Mouse (Mus musculus): ENCODE measurements at regions not wholly inside any gene's neighbourhood (a gene's known extent, or its start where the extent isn't known, plus 50 kb on each side); places are given as distances from the start of the nearest gene placed in this dataset.

DNA sequence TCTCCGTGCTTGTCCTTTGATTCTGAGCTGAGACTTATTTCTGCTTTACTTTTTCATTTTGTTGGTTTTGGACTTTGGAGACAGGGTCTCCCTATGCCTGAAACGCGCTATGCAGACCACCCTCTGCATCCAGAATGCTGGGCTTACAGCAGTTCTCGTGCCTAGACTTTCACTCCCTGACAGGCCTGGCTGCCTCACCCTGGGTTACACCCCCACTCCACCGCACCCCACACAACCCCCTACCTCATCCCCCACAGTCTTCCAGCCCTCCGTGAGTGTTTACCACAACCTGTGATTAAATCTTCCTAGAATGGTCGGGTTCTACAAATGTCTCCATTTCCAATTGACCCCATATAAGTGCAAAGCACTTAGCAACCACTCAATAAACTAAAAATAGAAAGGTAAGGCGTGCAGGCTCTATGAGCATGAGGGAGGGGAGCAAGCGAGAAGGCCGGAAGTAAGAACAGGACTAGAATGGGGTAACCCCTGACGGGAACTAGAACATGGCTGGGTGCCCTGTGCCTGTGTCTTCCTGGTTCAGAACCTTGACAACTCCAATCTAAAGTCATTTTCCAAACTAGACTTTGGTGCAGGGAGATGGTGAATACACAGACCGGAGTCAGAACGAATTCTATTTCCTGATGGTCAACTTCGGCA lies 131.2 kb upstream of the Lef1 start:
- no peak for DNase-seq (ENCODE audit: low spot score in 2 of 2)

DNA sequence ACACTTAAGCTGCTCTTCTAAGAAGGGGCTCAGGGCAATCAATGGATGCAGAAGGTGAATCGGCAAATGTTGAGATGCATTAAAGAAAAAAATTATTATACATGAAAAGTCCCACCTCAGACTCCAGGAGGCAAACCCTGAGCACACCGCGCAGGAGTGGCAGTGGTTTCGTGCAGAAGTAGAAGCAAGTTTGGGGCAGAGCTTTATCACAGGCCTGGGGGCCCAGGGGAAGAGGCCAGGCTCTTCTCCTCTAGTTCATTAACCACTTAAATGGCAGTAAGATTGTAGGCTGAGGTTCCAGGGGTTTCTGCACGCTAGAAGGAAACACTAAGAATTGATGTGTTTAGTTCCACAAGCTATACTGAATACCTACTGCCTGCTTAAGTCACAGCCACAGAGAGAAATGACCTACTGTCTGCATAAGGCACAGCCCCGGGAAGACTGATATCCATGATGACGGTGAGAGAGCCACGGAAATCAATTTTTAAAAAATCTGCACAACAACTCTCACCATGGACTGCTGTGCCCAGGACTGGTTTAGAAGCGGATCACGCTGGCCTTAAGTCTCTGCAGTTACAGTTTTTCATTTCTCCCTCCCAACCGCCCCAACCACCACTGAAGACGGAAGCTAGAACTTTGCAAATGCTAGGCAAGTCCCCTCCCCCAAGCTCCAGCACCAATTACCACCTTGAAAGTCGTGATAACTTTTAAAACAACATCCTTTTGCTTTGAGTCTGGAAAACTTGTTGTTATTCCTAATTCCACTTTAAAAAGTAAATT lies 132.2 kb upstream of the Lef1 start:
- DNase-seq (ENCODE audit: low spot score in 2 of 2) = no peak

DNA sequence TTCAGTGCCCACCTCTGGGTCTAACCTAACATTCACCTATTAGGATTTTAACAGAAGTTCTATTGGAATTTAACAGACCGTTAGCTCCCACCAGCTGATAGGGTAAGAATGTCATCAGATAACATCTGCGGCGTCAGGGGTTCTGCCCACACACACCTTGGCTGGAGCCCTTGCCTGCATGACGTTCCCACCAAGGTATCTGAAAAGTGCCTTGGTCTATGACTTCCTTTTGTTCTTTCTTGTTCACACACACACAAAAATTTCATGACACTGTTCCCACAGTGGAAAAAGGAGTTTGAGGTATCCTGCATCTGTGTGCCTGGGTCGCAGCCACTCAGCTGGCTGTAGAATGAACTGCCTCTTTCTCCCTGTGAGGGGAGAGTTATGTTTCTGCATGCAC lies 134.1 kb upstream of the Lef1 start:
- DNase-seq (ENCODE audit: low spot score in 2 of 2) = no peak

- no peak for DNase-seq (ENCODE audit: low spot score in 2 of 2)
These were observed 135.0 kb upstream of the Lef1 start for GRCm38 (mm10) chr3:130975291-130975690.

GRCm38 (mm10) chr3:130972126-130972525 lies 138.1 kb upstream of the Lef1 start:
- DNase-seq (ENCODE audit: low spot score in 2 of 2) = no peak

GRCm38 (mm10) chr3:130965275-130965674 lies 145.0 kb upstream of the Lef1 start:
- no peak for DNase-seq (ENCODE audit: low spot score in 2 of 2)

DNA sequence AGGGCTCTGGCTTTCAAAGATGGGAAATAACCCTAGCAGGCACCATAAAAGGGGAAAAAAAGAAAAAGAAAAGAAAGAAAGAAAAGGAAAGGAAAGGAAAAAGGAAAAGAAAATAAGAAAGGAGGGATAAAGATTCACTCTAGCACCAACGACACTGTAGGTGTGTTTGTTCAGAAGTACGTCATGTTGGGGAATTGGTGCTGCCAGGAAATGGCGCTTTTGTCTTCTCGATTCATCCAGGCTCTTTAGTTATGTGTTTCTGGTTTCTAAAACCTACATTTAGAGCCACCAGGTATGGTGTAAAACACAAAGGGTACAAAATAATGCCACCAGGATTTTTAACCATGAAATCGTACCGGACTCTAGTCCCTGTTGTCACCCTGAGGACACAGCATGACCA lies 146.2 kb upstream of the Lef1 start:
- DNase-seq (ENCODE audit: low spot score in 2 of 2) = no peak

GRCm38 (mm10) chr3:130963625-130964024 lies 146.6 kb upstream of the Lef1 start:
- no peak for DNase-seq (ENCODE audit: low spot score in 2 of 2)

DNA sequence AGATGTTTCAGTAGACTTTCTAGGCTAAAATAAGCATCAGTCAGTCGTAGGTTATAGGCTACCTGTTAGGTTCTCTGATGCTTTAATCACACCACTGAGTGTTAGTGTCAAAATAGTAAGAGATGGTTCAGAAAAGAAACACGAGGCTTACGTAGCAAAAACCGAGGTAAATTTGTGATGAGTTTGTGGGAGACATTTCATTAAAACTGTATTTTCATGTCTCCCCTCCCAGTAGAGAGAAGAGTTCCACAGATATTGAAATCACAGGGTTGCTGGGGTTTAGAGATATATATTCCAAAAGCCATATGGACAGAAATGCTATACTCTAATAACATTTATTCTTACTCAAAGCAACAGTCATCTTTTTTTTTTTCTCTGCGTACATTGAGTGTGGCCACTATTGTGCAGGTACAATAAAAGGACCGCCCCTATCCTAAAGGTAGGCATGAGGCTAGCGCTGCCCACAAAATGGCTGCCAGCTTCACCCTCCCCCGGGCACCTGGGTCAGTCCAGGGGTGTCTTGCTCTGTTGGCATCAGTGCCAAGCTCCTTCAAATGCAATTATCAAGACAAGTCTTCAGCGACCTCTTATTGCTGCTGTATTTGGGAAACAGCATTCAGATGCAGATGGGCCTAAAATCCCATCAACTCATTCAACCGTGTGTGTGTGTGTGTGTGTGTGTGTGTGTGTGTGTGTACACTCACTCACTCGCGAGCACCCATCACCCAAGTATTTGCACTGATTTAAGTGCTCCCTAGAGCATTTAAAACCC lies 147.4 kb upstream of the Lef1 start:
- no peak for DNase-seq (ENCODE audit: low spot score in 2 of 2)

DNA sequence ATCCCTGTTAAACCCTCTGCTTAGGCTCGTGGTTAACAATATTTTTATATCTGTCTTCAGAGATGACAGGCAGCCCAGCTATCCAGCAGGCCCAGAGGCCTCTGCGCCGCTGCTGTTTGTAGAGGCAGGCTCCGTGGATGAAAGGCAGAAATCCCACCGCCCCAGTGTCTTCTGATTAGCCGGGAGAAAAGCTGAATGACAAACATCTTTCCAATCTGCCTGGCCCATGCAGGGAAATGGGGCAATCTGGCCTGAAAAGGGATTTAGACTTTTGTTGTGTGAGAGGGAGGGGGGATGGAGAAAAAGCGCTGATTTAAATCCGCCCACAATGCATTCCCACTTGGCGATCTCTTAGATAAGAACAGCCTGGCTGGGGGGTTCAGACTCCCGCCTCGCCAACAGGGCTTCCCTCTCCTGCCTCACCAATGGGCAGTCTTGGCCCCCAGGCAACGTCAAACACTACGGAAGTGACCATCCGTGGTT lies 148.1 kb upstream of the Lef1 start:
- DNase-seq (ENCODE audit: low spot score in 2 of 2) = no peak

DNA sequence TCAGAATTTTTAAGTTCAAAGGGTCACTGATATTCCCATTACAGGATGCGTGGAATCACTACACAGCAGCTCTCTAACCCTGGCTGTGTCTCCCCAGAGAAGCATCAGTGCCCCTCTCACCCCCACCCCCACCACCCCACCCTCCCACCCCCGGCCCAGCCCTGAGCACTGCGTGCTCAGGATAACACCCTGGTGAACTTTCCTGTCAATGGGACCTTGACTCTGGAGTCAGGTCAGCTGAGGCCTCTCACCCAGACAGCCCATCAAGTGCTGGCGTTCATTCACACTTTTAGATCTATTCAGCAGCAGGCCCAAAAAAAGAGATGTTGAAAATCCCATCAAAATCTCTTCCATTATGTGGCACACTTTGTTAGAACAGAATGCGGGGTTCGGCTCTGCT lies 148.6 kb upstream of the Lef1 start:
- no peak for DNase-seq (ENCODE audit: low spot score in 2 of 2)

DNA sequence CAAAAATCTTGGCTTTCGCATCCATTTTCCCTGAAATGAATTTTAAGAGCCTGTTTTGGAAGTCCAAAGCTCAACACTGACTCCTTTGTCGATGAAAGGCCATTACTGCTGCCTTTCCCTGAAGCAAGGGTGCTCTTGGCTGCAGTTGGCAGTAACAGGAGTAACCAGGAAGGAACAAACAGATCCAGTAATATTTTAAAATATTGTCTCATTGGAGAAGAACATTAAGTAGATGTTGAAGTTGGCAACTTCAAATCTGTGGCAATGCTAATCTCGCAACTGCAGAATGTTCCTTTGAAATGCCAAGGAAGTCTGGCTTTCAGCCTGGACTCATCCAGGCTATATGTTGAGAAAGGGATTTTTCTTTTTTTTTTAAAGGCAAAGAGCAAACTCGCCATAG lies 154.3 kb upstream of the Lef1 start:
- DNase-seq (ENCODE audit: low spot score in 2 of 2) = no peak

DNA sequence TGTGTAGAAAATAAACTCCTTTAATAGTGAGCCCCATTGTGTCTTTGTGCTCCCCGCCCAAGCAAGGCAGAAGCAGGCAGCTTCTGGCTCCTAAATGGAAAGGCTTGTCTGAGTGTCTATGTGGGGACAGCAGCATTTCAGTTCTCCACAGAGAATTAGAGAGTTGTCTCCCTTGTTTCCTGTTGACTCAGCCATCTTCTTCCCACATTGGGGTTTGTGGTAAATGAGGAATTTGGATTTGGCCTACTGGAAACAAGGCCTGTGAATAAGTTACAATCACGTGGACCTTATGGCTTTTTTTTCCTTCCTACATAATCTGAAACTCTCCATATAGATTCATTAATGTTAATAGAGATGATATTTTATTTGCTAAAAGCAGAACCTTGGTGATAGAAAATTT lies 158.9 kb upstream of the Lef1 start:
- DNase-seq (ENCODE audit: low spot score in 2 of 2) = no peak

GRCm38 (mm10) chr3:130950872-130951271 lies 159.4 kb upstream of the Lef1 start:
- no peak for DNase-seq (ENCODE audit: low spot score in 2 of 2)

DNA sequence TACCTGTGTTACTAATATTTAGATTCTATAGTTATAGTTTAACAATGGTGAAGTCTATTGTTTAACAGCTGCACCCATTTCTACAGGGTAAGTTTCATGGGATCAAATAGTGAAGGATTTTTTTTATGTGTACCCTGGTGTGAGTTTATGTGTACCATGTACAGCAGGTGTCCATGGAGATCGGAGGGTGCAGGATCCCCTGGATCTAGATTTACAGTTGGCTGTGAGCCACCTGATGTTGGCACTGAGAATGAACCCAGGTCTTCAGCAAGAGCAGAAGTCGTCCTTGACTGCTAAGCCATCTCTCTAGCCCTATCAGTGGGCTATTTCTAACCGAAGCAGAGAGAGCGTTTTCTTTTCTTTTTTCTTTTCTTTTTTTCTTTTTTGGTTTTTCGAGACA lies 162.4 kb upstream of the Lef1 start:
- DNase-seq (ENCODE audit: low spot score in 2 of 2) = no peak

DNA sequence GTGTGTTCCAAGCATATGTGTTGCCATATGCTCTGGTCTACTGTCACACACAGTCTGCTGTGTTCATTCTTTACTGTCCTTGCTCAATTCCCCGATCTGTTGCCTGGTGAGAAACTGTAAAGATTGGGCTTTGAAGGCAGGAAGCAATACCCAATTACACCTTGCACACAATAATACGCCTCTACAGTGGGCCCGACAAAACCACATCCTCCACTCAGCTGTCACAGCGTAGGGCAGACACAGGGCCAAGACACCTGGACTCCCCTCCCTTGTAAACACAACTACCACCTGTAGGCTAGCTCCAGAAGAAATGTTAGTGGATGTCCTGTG lies 163.0 kb upstream of the Lef1 start:
- no peak for DNase-seq (ENCODE audit: low spot score in 2 of 2)

DNA sequence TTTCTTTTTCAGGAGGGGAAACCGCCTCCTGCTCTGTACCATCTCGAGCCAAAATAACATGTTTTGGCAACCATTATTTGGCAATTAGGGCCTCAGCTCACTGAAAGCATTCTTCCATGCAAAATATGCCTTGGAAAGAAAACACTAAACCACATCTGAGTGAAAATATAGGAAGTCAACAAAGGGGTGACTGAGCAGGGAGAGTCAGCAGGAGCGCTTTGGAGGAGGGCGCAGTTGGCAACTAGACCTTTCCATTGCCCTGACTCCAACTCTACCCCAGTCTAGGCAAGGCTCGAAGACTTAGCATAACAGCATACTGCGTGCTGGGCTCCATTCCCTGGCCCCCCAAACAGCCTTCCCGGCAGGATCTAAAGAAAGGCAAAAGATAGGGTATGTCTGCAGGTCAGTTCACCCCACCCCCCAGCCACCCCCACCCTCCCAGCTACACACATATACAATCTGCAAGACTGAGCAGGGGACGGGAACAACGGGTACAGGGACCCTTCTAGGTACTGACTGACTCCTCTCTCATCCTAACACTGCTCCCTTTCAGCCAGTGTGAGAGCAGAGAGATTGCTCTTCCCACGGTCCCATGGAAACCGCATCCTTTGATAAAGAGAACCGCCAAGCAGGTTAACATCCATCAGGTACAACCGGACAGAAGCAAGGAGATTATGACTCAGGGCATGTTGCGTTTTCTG lies 163.5 kb upstream of the Lef1 start:
- no peak for DNase-seq (ENCODE audit: low spot score in 2 of 2)

GRCm38 (mm10) chr3:130945861-130946449 lies 164.3 kb upstream of the Lef1 start:
- DNase-seq (ENCODE audit: low spot score in 2 of 2) = peak in 1 of 2 experiments; percentile 22

- DNase-seq (ENCODE audit: low spot score in 2 of 2) = no peak
These were observed 164.9 kb upstream of the Lef1 start for GRCm38 (mm10) chr3:130945396-130945795.

DNA sequence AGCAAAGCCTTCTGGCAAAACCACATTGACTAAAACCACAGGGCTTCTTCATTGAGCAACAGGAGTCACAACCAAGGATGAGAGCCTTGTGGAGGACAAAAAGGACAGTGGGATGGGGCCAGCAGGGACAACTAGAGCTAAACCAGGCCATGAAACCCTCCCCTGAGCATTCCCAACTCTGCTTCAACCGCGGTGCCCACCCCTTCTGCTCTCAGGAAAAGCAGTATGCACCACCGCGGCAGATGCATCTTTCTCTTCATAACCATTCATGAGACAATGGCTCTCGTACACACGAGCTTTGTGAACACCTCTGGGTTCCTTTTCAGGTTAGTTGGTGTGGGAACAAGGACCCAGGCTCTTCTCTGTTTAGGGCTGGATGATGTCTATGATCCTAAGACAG lies 166.0 kb upstream of the Lef1 start:
- DNase-seq (ENCODE audit: low spot score in 2 of 2) = no peak

- no peak for DNase-seq (ENCODE audit: low spot score in 2 of 2)
These were observed 167.2 kb upstream of the Lef1 start for GRCm38 (mm10) chr3:130942947-130943630.

Data from urinary bladder, postnatal 4 days (tissue).